Mouse (Mus musculus) cerebellum, adult 8-10 months (tissue): ENCODE data around the gene Mycs.

Experiments used
- DNase-seq: peaks from one replicate; pipeline ENCODE4 v3.0.0; 2022

Mycs gene

GRCm38 (mm10) chrX:5469165-5469564 is at the start of gene Mycs:
Gene Mycs (minus strand): TSS chrX:5469265.
- no peak for DNase-seq

- DNase-seq, result no peak
Measured at GRCm38 (mm10) chrX:5468022-5468421, 1.0 kb downstream of the Mycs start.
